Mouse (Mus musculus) forelimb bud, embryonic 11.5 days (tissue): ENCODE measurements around the gene 9230102O04Rik.

Source experiments
- DNase-seq: peaks from one replicate; pipeline ENCODE4 v3.0.0-alpha.2; 2012; ENCODE audit warnings: low read depth, low spot score

The 9230102O04Rik gene

DNA sequence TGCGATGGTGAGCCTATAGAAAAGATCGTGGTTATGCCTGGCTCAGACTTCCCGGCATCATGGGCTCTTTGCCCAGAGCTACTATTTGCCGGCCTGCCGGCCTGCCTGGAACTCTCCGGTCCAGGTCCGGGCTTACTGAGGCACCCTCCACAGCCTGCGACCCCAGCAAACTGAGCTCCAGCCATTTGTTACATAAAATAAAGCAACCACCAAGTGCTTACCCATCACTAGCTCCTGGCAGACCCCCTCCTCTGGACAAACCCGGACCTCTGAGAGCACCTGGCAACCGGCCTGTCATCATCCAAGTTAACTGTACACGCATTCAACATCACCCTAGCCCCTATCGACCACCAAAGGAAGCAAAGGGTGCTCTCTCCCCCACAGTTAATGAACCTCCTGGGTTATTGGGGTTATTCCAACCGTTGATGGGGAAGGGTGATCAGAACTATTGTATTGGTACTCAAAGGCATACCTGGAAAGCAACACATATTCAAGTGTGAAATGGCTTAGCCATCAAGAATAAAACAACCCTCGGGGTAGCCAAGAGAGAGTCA, 4.0 kb downstream of the 9230102O04Rik start:
- DNase-seq: no peak

GRCm38 (mm10) chr2:9884533-9885216, 4.7 kb downstream of the 9230102O04Rik start:
- DNase-seq: no peak

DNA sequence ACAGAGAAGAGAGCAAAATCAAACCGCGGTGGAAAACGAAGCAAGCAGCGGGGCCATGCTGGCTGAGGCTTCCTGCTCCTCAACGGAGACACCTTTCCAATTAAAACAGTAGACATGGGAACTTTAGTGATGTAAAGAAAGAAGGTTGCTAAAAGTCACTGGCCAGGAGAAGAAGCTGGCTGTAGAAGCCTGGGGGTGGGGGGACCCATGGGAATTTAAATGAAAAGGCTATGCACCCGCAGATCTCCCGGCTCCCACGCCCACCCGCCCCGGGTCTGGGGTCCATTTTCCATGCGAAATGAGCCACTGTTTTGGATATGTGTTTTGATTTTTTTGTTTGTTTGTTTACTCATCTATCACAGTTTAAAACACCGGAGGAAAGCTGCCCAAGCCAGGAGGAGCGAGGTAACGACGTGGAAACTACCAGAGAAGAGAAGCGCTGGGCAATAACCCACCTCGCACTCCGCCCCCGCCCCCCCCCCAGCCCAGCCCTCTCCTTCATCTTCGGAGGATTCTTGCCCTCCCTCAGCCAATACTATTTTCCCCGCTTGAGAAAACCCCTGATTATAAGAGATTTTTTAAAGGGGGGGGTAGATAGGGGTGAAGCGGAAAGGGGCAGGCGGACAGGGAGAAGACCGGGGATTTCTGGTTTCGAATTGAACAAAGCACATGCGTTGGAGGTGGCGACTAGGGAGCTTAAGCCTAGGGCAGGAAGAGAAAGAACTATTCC, 5.4 kb downstream of the 9230102O04Rik start:
- DNase-seq: no peak

- DNase-seq: no peak
Measured at GRCm38 (mm10) chr2:9882926-9883802, 6.2 kb downstream of the 9230102O04Rik start.

DNA sequence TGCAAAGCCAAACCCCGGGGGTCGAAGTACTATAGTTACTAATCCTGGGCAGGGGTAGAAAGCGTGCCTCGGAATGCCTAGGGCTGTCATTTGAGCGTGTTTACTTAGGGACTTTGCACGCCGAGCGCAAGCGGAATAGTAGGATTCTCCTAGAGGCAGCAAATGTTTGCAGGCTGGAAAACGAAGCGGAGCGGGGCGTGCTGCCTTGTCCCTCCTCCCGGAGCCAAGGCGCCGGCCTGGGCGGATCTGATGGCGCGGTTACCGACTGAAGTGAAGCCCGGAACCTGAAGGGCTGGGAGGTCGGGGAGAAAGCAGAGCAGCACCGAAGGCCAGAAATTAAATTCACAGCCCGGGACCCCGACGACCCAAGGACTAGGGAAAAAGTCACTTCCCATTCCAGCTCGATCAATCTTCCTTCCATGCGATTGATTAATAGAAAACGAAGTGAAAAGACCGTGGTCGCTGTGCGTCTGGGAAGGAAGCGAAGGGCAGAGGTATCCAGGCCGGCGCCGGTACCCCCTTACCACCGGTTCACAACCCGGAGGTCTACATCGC, 6.9 kb downstream of the 9230102O04Rik start:
- no peak for DNase-seq

DNA sequence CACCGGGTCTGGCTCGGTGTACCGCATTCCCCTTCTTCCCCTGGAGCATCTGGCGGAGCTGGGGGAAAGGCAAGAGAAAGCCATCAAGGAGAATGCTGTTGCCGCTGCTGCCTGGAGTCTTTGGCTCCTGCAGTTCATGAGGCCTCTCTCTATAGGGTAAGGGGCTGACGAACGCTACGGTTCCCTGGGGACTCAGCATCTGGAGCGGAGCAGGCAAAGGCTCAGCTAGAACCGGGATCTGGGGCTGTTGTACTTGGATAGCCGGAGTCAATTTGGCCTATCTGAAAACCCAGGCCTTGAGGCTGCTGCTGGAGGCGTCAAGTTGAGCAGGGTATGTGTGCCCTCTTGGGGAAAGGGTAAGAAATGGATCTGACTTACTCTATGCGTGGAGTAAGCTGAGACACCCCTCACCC, 7.7 kb downstream of the 9230102O04Rik start:
- no peak for DNase-seq

- no peak for DNase-seq
Measured at GRCm38 (mm10) chr2:9881051-9881591, 8.2 kb downstream of the 9230102O04Rik start, which contains the start of gene 4930412O13Rik. TSS of gene 4930412O13Rik (plus strand) at chr2:9881252.

GRCm38 (mm10) chr2:9880271-9880670, 9.1 kb downstream of the 9230102O04Rik start:
- DNase-seq: no peak

- peak; percentile 95 for DNase-seq
Measured at GRCm38 (mm10) chr2:9879493-9879892, 9.8 kb downstream of the 9230102O04Rik start.

GRCm38 (mm10) chr2:9879092-9879491, 10.2 kb downstream of the 9230102O04Rik start:
- no peak for DNase-seq

- DNase-seq: no peak
Measured at GRCm38 (mm10) chr2:9878564-9879081, 10.7 kb downstream of the 9230102O04Rik start.

DNA sequence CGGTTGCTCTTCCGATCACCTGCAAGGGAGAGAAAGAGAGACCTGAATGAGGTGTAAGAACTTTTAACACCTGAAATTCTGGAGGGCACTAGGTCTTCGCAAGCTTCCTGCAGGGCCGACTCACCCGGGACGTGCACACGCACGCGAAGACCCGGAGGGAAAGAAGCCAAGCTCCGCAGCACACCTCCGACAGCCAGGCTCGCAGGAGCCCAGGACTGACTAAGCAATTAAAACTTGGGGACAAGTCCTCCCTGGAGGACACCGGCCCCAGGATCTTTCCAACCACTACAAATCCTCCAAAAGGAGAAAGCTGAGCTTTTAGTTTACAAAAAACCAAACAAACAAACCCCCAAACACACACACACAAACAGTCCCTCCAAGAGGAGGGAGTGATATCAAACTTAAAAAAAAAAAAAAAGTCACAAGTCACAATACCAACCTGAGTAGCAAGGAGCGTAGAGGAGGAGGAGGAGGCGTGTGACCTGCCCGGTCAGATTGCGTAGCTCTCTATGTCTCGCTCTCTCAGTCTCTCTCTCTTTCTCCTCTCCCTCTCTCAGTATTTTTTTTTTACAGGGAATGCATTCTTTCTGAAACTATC, 11.3 kb downstream of the 9230102O04Rik start:
- DNase-seq: no peak

DNA sequence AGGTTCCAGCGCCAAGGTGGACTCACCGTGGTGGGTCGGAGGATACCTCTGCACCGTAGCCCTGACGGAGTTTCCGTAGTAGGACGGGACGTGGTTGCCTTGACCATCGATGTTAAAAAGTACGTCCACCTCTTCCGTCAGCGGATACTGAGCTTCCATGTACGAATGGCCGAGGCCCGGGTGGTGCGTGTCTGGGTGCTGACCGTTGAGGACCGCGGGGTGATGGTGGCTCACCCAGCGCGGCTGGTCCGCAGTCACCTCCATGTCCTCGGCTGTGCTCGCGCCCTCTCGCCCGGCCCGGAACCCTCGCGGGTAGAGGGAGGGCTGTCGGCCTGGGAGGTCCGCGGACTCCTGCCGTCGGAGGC, 12.0 kb downstream of the 9230102O04Rik start:
- no peak for DNase-seq

- no peak for DNase-seq
Measured at GRCm38 (mm10) chr2:9876621-9877325, 12.6 kb downstream of the 9230102O04Rik start.

DNA sequence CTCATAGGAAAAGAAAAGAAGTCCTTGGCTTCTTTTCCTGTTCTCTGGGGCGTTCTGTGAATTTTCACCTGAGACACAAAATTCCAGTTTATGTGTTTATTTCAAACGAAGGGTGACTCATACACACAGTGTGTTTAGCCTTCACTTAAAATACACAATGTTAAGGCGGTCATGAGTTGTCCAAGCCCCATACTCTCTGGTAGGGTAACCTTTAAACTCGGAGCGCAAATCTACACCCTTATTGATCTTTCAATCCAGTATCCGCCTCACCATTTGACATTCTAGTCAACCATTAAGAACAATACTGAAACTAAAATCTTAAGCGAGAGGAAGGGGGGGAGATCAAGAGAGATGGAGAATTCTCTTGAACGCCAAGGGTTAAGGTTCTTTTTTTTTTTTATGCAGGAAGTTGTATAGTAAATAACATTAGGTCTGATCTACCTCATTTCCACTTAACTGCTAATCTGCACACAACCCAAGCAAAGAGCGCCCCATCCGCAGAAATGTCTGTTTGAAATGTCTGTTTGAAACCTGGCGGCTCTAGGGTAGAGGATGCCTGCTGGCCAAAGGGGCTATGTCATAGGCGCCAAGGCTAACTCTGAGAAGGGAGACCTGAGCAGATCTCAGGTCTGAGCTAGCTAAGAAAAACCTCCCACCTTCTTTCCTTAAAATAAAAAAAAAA, 13.5 kb downstream of the 9230102O04Rik start:
- DNase-seq: no peak

GRCm38 (mm10) chr2:9875220-9875619, 14.1 kb downstream of the 9230102O04Rik start:
- DNase-seq: no peak

DNA sequence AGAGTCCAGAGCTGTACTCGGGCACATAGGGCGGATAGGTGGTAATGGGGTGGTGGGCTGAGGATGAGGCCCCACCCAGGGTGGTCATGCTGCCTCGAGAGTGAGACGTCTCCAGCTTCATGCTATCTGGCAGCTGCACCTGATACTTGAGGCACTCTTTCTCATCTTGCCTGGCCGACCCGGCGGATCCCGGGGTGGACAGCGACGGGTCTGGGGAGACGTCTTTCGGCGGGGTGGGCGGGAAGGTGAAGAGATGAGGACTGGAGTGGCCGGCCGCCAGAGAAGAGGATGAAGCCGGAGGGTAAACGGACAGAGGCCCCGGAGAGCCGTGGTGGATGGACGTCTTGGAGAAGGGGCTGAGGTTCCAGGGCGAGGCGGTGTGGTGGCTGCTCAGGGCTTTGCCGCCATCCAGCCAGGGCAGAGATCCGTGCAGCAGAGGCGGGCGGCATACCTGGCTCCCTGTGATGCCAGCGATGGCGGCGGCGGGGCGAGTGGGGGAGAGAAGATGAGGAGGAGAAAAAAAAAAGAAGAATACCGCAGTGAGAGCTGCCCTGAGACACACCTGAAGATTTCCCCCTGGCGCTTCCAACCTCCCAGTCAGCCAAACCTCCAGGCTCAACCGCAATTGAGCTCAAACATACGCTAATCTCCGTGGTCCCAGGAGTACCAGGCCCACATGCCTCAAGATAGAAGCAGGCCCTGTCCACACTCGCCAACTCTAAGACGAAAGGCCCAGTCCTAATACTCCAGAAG, 14.7 kb downstream of the 9230102O04Rik start:
- DNase-seq: no peak

- DNase-seq: no peak
Measured at GRCm38 (mm10) chr2:9873757-9874156, 15.6 kb downstream of the 9230102O04Rik start.

GRCm38 (mm10) chr2:9872682-9873081, 16.7 kb downstream of the 9230102O04Rik start:
- no peak for DNase-seq
